Mouse (Mus musculus) inflammation-experienced regulatory T-cells, adult 16 weeks (primary cell): ENCODE results near the gene Iars. TPM values are rescaled to one million over a fixed set of nuclear protein-coding genes. Genes with fewer than 3 reads are reported as not detected.

Experiments used
- polyA plus RNA-seq: library from polyadenylated mRNA; unstranded; fragments of 100-300 nt; shearing (Covaris generic); gene quantifications from one replicate; pipeline ENCODE4 v1.2.1, GENCODE M21; 2017

Iars gene
- polyA plus RNA-seq = 64.3 TPM

GRCm38 (mm10) chr13:49681351-49682232 lies at the start of gene Iars:
Gene Iars (plus strand): TSS chr13:49682100.

GRCm38 (mm10) chr13:49652481-49653179 lies 29.3 kb upstream of the Iars start, which contains the start of the genes Cenpp and Nol8:
Gene Cenpp (minus strand): TSS chr13:49652785.
Gene Nol8 (plus strand): TSS chr13:49653078.

Other genes with a start within 250 kb of the Iars start
- 4.7 TPM for gene Tes3-ps, start 188.8 kb upstream of the Iars start, polyA plus RNA-seq
- not detected for gene Ecm2, start 177.3 kb upstream of the Iars start, polyA plus RNA-seq
- gene Aspn, start 137.7 kb upstream of the Iars start, polyA plus RNA-seq = not detected
- 0.18 TPM for gene Omd, start 99.6 kb upstream of the Iars start, polyA plus RNA-seq
- 0.33 TPM for gene Ogn, start 74.1 kb upstream of the Iars start, polyA plus RNA-seq
- 2.9 TPM for gene Cenpp, start 29.3 kb upstream of the Iars start, polyA plus RNA-seq
- 50.7 TPM for gene Nol8, start 29.0 kb upstream of the Iars start, polyA plus RNA-seq
- gene Gm30302, start 116.9 kb downstream of the Iars start, polyA plus RNA-seq = not detected